Mouse (Mus musculus) bone marrow, adult 2 months (tissue): ENCODE measurements around the gene Agk.
A peak's percentile ranks its signal among the peaks of the same experiment; 100 is the strongest.

ENCODE experiments used
- CTCF ChIP-seq: fragments of 200-500 bp; IDR thresholded peaks from 2 replicates; pipeline ENCODE4 v1.5.1; 2011; ENCODE audit warnings: low read length, control low read depth; ENCODE audit not compliant: control insufficient read depth, insufficient read depth
- POLR2A ChIP-seq: fragments of 200-500 bp; IDR thresholded peaks from 2 replicates; pipeline ENCODE4 v1.6.1; 2011; ENCODE audit warnings: low read depth, mild to moderate bottlenecking, control low read depth, low read length, borderline replicate concordance; ENCODE audit not compliant: control insufficient read depth

GRCm38 (mm10) chr6:40423774-40424173 is 98.8 kb downstream of the Agk start:
- TF ChIP-seq CTCF (peak; percentile 67), POLR2A (no peak)
